Mouse (Mus musculus) megakaryocyte progenitor cell, adult 5-6 weeks (primary cell): Measurements from ENCODE around the gene Chd3. TPM values are rescaled to one million over a fixed set of nuclear protein-coding genes. Genes with fewer than 3 reads are reported as not detected.

Experiments
- ATAC-seq: replicated peaks from 2 replicates; pipeline ENCODE4 v1.8.0; 2016; ENCODE audit warnings: mild to moderate bottlenecking, moderate TSS enrichment, inconsistent platforms; ENCODE audit not compliant: poor library complexity
- total RNA-seq, 2 experiments: library from RNA; stranded (forward) in 1 of 2; stranded (reverse) in 1 of 2; fragments of 157-497, 149-512 nt in 1 of 2; fragments of 200-1000 nt in 1 of 2; gene quantifications; 2 replicates each; pipeline versions ENCODE4 v1.2.3 to v1.2.4; 2015 to 2017

Chd3 gene
- total RNA-seq, 2 experiments from 2014 or later, result 19.9 to 22.4 TPM

GRCm38 (mm10) chr11:69366855-69367615 lies 2.2 kb downstream of the Chd3 start:
- ATAC-seq, result no peak; the same call in 1 of the 2 replicates

- peak; percentile 86 for ATAC-seq
These were observed 2.9 kb downstream of the Chd3 start for GRCm38 (mm10) chr11:69366157-69366854.

GRCm38 (mm10) chr11:69365722-69366121 lies 3.5 kb downstream of the Chd3 start:
- no peak for ATAC-seq

GRCm38 (mm10) chr11:69364910-69365309 lies 4.3 kb downstream of the Chd3 start:
- peak; percentile 21 for ATAC-seq

- ATAC-seq, result no peak
These were observed 4.8 kb downstream of the Chd3 start for GRCm38 (mm10) chr11:69364376-69364775.

GRCm38 (mm10) chr11:69362479-69362878 lies 6.7 kb downstream of the Chd3 start:
- ATAC-seq, result no peak

GRCm38 (mm10) chr11:69362021-69362420 lies 7.2 kb downstream of the Chd3 start:
- no peak for ATAC-seq

GRCm38 (mm10) chr11:69357690-69358089 lies 11.5 kb downstream of the Chd3 start:
- no peak for ATAC-seq

- no peak for ATAC-seq
These were observed 12.7 kb downstream of the Chd3 start for GRCm38 (mm10) chr11:69356544-69356943.

- ATAC-seq, result no peak
These were observed 22.8 kb downstream of the Chd3 start for GRCm38 (mm10) chr11:69346441-69346840.

GRCm38 (mm10) chr11:69340161-69341131 lies 28.8 kb downstream of the Chd3 start, which contains the start of gene Rnf227:
Rnf227 (plus strand) TSS chr11:69340461.
- ATAC-seq, result peak; percentile 55

GRCm38 (mm10) chr11:69334796-69335195 lies 34.4 kb downstream of the Chd3 start:
- ATAC-seq, result no peak

GRCm38 (mm10) chr11:69333922-69334321 lies 35.3 kb downstream of the Chd3 start:
- peak; percentile 89 for ATAC-seq

- ATAC-seq, result no peak
These were observed 36.4 kb downstream of the Chd3 start for GRCm38 (mm10) chr11:69332713-69333253.

GRCm38 (mm10) chr11:69331929-69332405 lies 37.2 kb downstream of the Chd3 start:
- peak; percentile 60 for ATAC-seq

- no peak for ATAC-seq
These were observed 38.1 kb downstream of the Chd3 start for GRCm38 (mm10) chr11:69331152-69331551.

GRCm38 (mm10) chr11:69328517-69328916 lies 40.7 kb downstream of the Chd3 start:
- ATAC-seq, result no peak

- ATAC-seq, result no peak
These were observed 41.6 kb downstream of the Chd3 start for GRCm38 (mm10) chr11:69327648-69328047.

GRCm38 (mm10) chr11:69327157-69327442 lies 42.1 kb downstream of the Chd3 start:
- ATAC-seq, result no peak

- no peak for ATAC-seq
These were observed 42.6 kb downstream of the Chd3 start for GRCm38 (mm10) chr11:69326408-69327156.
